Mouse (Mus musculus): ENCODE data around the gene Trabd2b.

DNA sequence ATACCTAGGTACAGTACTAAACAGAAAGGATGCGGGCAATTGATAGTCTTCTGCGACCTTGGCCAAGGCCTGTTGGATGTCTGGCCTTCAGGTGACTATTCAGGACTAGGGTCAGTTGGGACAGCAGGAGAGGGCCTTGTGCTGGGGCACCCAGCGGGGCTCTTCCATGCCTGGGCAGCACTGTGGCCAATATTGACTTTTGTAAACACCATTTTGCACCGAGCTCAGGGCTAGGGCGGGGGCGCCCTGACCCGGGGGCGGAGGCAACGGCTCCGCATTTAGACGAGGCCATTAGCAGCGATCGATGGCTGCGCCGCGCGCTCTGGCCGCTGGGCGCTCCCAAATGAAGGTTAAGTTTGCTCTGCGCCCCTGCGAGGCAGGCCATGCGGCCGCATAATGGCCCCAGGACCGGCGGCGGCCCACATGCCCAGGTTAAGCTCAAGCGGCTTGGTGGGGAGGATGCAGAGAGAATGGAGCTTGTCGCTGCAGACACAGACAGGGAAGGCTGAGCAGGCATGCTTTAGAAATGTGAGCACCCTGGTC is 242.1 kb downstream of the Trabd2b start:
- TF ChIP-seq CTCF (IDR thresholded peaks at IDR 0.05; ENCODE audit: low read depth, low read length) (no peak), POLR2A (IDR thresholded peaks at IDR 0.05; ENCODE audit: borderline replicate concordance, low read depth, low read length) (no peak)
